Mouse (Mus musculus) naive thymus-derived CD4-positive, alpha-beta T cell, adult 2 months (primary cell): Measurements from ENCODE around the gene Axl.
"Not testable (repeated sequence)": the region's sequence is repeated elsewhere in the genome, so short reads cannot be mapped to it uniquely, and the experiment has no call there.

Experiments
- DNase-seq: peaks from one replicate; pipeline ENCODE4 v3.0.0-alpha.2; 2011; ENCODE audit warnings: low read depth

Gene Axl

DNA sequence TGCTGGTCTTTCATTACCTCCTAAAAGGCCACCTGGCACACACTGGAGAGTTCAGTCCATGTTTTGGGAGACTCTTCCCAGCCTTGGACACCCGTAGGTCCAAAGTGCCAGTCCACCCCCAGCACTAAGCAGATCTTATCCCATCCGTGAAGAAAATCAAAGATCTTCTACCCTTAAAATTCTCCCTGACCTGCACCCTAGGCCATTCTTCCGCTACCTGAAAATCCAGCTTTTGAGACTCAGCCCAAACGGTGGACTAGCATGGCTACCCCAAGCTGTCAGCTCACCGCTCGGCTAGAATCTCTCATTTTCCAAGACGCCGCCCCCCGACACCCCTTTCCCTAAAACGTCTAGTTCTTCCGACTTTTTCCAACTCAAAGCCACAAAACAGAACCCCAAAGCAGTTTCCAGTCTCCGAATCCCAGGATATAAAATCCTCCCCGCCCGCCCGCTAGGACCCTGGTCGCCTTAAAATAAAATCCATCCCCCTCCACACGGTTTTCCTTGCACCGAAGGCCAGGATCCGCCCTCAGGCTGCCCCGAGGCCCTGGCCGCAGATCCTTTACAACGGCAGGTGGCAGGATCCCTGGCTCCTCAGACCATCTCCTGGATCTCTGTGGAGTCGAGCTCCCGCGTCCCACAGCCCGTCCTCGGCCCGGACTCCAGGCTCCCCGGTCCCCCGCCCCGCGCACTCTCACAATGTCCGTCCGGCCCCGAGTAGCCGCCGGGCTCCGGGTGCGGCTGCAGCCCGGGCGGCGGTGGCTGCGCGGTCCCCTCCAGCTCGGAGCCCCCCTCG lies 34.7 kb downstream of the Axl start:
- DNase-seq, result peak; percentile 34

- no peak for DNase-seq
Measured at GRCm38 (mm10) chr7:25753076-25753475, 35.4 kb downstream of the Axl start.

DNA sequence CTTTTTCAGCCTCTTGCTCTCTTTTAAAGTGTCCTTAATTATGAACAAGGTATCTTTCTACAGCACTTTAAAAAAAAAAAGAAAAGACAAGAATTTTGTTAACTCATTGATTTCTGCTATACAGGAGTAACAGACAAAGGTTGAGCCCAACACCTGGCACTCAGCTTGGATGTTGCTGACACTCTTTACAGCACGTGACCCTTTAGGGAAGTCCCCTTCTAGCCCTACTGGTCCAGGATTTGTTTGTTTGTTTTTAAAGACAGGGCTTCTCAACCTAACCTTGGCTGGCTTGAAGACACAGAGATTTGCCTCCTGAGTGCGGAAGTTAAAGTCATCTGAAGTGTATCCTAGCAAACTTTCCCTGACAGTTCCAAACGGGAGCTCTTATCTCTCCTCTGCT lies 41.7 kb downstream of the Axl start:
- no peak for DNase-seq

- DNase-seq, result no peak
Measured at GRCm38 (mm10) chr7:25738277-25738676, 50.2 kb downstream of the Axl start.

- peak; percentile 23 for DNase-seq
Measured at GRCm38 (mm10) chr7:25736920-25737319, 51.6 kb downstream of the Axl start.

GRCm38 (mm10) chr7:25734991-25735390 lies 53.5 kb downstream of the Axl start:
- no peak for DNase-seq

GRCm38 (mm10) chr7:25731294-25732055 lies 57.0 kb downstream of the Axl start:
- DNase-seq, result no peak

DNA sequence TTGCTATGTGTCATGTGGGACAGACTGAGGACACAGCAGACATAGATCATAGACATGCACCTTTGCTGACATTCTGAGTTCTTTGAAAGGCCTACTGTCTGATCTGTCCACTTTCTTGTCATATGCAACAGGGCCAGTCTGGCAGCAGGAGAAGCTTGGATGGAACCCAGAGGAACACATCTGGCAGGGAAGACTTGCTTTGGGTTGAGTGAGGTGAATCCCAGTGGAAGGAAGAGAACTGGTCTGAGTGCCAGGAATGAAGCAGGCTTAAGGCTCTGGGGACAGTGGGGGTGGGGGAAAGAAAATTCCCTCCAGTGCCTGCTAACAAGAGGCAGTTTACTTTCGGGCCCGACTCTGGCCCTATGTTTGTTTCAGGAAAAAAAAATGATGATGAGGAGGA lies 58.6 kb downstream of the Axl start:
- no peak for DNase-seq

DNA sequence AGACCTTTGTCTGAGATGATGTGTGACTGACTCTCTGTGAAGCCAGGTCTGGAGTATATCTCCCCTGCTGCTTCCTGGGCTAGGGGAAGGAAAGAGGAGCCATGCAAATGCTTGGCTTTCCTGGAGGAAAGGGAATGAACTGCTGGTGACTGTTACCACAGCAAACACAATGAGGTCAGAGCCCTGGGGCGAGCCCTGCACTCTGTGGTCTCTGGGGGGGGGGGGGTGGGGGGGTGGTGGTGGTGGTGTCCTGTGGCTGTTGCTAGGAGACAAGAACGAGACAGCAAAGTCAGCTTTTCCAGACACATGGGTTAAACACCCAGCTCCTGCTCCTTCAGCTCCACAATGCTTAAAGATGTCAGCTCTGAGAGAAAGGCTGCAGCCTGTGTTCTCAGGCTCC lies 59.1 kb downstream of the Axl start:
- DNase-seq, result no peak

GRCm38 (mm10) chr7:25727800-25728199 lies 60.7 kb downstream of the Axl start:
- no peak for DNase-seq

- no peak for DNase-seq
Measured at GRCm38 (mm10) chr7:25725886-25726285, 62.6 kb downstream of the Axl start.

GRCm38 (mm10) chr7:25721776-25722175 lies 66.7 kb downstream of the Axl start:
- DNase-seq, result not testable (repeated sequence)

- no peak for DNase-seq
Measured at GRCm38 (mm10) chr7:25720760-25721159, 67.7 kb downstream of the Axl start.

DNA sequence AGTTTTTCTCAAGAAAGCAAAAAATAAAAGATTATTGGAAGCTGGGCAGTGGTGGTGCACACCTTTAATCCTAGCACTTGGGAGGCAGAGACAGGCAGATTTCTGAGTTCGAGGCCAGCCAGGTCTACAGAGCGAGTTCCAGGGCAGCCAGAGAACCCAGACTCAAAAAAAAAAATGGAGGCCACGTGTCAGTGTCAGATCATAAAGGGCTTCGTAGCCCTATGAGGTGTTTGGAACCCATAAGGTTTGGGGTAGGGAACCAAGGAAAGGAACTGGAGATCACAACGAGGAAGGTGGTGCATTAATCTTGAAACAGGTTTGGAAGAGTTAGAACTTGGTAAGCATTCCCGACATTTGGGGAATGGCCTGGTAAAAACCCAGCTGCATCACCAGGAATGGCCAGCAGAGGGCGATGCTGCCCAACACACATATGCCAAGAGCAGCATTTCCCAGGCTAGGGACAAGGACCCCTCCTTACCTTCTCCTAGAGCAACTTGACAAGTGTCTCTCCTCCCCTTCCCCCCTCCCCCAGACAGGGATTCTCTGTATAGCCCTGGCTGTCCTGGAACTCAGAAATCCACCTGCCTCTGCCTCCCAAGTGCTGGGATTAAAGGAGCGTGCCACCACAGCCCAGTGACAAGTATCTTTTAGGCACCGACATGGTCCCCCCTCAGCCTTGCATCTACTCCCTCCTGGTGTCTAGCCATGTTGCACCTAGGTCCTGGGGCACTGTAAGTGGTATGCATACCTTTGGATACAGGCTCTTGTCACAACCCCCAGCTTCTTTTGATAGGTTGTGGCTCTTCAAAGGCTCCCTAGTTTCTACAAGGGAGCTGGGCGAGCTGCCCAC lies 68.5 kb downstream of the Axl start:
- peak; percentile 78 for DNase-seq

- DNase-seq, result peak; percentile 96
Measured at GRCm38 (mm10) chr7:25718788-25719417, 69.6 kb downstream of the Axl start, which contains the start of gene Ccdc97. Gene Ccdc97 (minus strand): TSS chr7:25719088.

GRCm38 (mm10) chr7:25717478-25717877 lies 71.0 kb downstream of the Axl start:
- DNase-seq, result no peak

DNA sequence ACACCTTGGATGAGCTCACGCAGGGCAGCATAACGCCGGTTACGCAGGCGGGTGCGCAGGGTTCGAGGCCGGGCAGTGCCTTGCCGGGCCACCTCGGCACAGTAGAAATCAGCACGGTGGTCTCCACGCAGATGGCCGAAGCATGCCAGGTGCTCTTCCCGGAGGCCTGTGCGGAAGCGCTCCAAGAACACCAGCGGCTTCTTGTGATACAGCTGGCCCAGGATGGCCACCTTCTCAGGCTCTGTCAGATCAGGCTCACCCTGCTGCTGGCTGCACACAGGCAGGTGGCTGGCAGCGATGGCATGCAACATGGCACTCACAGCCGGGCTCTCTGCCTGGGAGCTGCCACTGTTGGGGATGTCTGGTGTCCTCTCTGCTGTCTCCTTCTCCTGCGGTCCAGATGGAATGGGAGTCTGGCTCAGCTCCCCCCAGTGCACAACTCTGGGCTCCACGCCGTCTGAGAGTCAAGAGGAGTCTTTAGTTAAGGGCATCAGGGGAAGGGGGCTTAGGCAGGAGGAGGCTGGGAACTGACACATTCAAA lies 72.7 kb downstream of the Axl start:
- DNase-seq, result no peak

DNA sequence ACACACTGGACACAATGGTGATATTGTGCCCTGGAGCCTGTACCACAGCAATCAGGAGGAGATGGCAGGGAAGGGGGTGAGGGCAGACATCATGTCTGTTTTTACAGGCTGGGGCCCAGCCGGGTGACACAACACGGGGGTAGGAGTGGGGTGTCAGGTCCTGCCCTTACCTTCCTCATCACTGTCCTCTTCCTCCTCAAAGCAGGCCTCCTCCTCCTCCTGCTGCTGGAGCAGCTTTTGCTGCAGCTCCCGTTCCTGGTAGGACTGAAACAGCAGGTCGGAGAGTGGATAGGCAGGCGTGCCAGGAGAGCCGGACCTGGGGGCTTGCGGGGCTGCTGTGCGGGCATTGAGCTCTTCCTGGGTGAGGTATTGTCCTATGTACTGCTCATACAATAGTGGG lies 73.9 kb downstream of the Axl start:
- DNase-seq, result no peak

DNA sequence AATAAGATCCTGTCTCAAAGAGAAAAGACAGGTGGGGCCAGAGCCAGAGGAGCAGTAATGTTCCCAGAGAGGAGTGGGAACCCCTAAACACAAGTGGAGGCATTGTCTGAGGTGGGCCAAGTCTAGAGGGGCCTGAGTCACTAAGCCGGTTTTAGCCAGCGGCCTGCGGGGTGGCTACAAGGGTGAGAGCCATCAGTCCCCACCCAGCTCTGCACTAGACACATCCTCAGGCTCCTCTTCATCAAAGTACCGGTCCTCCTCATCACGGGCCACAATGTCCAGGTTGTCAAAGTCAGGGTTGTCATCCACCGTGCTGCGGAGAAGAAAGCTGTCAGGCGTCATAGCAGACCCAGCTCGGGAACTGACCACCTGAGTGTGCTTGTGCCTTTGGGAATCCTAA lies 75.7 kb downstream of the Axl start:
- no peak for DNase-seq

DNA sequence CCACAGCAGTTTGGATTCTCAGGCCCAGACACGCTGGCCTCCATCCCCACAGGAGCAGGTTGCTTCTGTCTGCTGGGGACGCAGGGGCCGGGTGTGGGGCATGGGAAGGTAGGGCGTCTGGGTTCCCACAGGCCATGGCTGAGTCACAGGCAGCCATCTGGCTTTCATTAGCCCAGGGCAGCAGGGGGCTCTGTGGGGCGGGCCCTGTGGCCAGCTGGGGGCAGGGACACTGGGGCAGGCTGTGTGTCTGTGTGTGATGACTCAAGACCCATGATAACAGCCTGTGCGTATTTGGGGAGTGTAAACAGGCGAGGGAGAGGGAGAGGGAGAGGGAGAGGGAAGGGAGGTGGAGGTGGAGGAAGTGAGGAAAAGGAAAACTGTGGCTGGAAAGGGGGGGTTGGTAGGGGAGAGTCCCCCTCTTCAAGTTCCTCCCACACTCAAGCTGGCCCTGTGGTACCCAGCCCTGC lies 76.7 kb downstream of the Axl start:
- DNase-seq, result no peak

DNA sequence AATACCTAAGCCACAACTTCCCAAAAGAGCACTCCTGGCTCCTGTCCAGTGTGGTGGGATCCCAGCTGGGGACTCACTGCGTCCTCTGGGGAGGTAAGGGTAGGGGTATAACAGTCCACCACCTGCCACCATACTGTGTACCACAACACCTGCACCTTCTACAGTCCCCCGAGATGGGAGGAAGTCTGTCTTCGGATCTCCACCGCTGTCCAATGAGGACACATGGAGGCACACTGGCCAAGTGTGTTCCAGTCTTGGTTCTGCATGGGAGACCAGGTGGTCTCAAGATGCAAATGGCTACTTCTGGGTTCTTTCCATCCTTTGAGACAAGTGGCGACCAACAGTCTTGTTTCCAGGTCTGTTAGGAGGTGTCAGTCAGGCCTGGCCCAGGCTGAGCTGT lies 77.3 kb downstream of the Axl start:
- no peak for DNase-seq
